Mouse (Mus musculus) heart, postnatal 0 days (tissue): ENCODE measurements around the gene Gm21974. TPM values are rescaled to one million over a fixed set of nuclear protein-coding genes. Genes with fewer than 3 reads are reported as not detected.

Experiments
- ATAC-seq: fragments of 200-750 bp; cut with Nextera tagmentation; 2 replicates; pipeline ENCODE4 v1.8.0; 2017; ENCODE audit warnings: low read depth, moderate number of reproducible peaks, moderate library complexity; ENCODE audit not compliant: insufficient read depth
- DNase-seq: peaks from one replicate; pipeline ENCODE4 v3.0.0-alpha.2; 2016; ENCODE audit warnings: low spot score
- H3K27ac ChIP-seq: fragments of 300-500 bp; sonication (generic); 2 replicates; pipeline ENCODE4 v1.5.1; 2014; ENCODE audit warnings: low read depth, mild to moderate bottlenecking
- H3K27me3 ChIP-seq: fragments of 300-500 bp; sonication (generic); 2 replicates; pipeline ENCODE4 v1.6.1; 2014; ENCODE audit warnings: low read length, mixed read lengths; ENCODE audit not compliant: control insufficient read depth, insufficient read depth
- H3K36me3 ChIP-seq: fragments of 300-500 bp; sonication (generic); replicated peaks from 2 replicates; pipeline ENCODE4 v1.6.1; 2014; ENCODE audit warnings: low read length, mixed read lengths; ENCODE audit not compliant: control insufficient read depth, insufficient read depth
- H3K4me1 ChIP-seq: fragments of 300-500 bp; sonication (generic); 2 replicates; pipeline ENCODE4 v1.6.1; 2014; ENCODE audit warnings: antibody characterized with exemption; ENCODE audit not compliant: control insufficient read depth, insufficient read depth
- H3K4me2 ChIP-seq: fragments of 300-500 bp; sonication (generic); 2 replicates; pipeline ENCODE4 v1.6.1; 2014; ENCODE audit warnings: low read depth, mild to moderate bottlenecking, low read length, moderate library complexity
- H3K4me3 ChIP-seq: fragments of 300-500 bp; sonication (generic); 2 replicates; pipeline ENCODE4 v1.5.1; 2014; ENCODE audit warnings: low read depth, low read length
- H3K9ac ChIP-seq: fragments of 300-500 bp; sonication (generic); replicated peaks from 2 replicates; pipeline ENCODE4 v1.6.1; 2014; ENCODE audit warnings: low read depth, low read length, mixed read lengths
- H3K9me3 ChIP-seq: fragments of 300-500 bp; sonication (generic); replicated peaks from 2 replicates; pipeline ENCODE4 v1.6.1; 2016; ENCODE audit warnings: low read length; ENCODE audit not compliant: control insufficient read depth
- CTCF ChIP-seq: IDR thresholded peaks from 2 replicates; pipeline ENCODE4 v1.5.1; 2016; ENCODE audit warnings: antibody characterized with exemption, control low read depth, low read depth
- EP300 ChIP-seq: IDR thresholded peaks from 2 replicates; pipeline ENCODE4 v1.6.1; 2016; ENCODE audit warnings: antibody characterized with exemption, low read depth
- WGBS: fragments of 180-500 bp; shearing (Covaris S2); extraction: QIAGEN DNeasy Blood & Tissue Kit; methylation state at CpG from one replicate; pipeline ENCODE4 v1.1.7; 2014; 5-methylcytosine and 5-hydroxymethylcytosine counted together
- polyA plus RNA-seq: library from polyadenylated mRNA; unstranded; fragments of >200 nt; fragmentation: Nextera tagmentation; extraction: Ambion mirVana; gene quantifications from 2 replicates; pipeline ENCODE4 v1.2.1, GENCODE M21; 2015
- total RNA-seq: library from RNA; depleted of rRNA; stranded (reverse); fragments of >200 nt; gene quantifications from 2 replicates; pipeline ENCODE4 v1.2.3, GENCODE M21; 2014; ENCODE audit warnings: low replicate concordance; rRNA removed

The Gm21974 gene
- total and polyA plus RNA-seq, 2 experiments from 2014 or later, result 1.1 TPM; not detected in 1

- DNase-seq, result no peak
- WGBS, result 85% methylated on average over 5 of the region's 5 CpGs
These were observed 57.8 kb downstream of the Gm21974 start for GRCm38 (mm10) chr7:127837473-127837872.

More at GRCm38 (mm10) chr7:127837473-127837872, 57.8 kb downstream of the Gm21974 start:
- H3K9me3 ChIP-seq, result no peaks in the 10 kb centered on the region
- no peak overlapping the region for H3K4me2 ChIP-seq
- ATAC-seq, result no peak
- no peak overlapping the region for H3K27ac ChIP-seq
- H3K4me1 ChIP-seq, result peaks cover 5% of the 10 kb centered on the region
- no peak overlapping the region for H3K4me3 ChIP-seq
- no peaks in the 10 kb centered on the region for H3K36me3 ChIP-seq
- H3K9ac ChIP-seq, result no peak overlapping the region
- TF ChIP-seq CTCF (no peak), EP300 (no peak)
- no peaks in the 10 kb centered on the region for H3K27me3 ChIP-seq

Other genes with a start within 250 kb of the Gm21974 start
- gene Bcl7c, start 186.5 kb downstream of the Gm21974 start, total RNA-seq, result 19.3 and 32.4 TPM in 2 replicates
- 25.6 and 27.6 TPM in 2 replicates for gene Bcl7c, start 186.5 kb downstream of the Gm21974 start, polyA plus RNA-seq
- 9.3 and 11.1 TPM in 2 replicates for gene Ctf1, start 182.7 kb downstream of the Gm21974 start, total RNA-seq
- gene Ctf1, start 182.7 kb downstream of the Gm21974 start, polyA plus RNA-seq, result 2.6 and 3.1 TPM in 2 replicates
- not detected in 2 replicates for gene Ctf2, start 163.3 kb downstream of the Gm21974 start, total RNA-seq
- not detected in 2 replicates for gene Ctf2, start 163.3 kb downstream of the Gm21974 start, polyA plus RNA-seq
- 8.9 and 21.6 TPM in 2 replicates for gene Fbxl19, start 150.9 kb downstream of the Gm21974 start, total RNA-seq
- 0.42 and 0.56 TPM in 2 replicates for gene Fbxl19, start 150.9 kb downstream of the Gm21974 start, polyA plus RNA-seq
- 31.8 and 38.9 TPM in 2 replicates for gene Orai3, start 125.6 kb downstream of the Gm21974 start, total RNA-seq
- gene Orai3, start 125.6 kb downstream of the Gm21974 start, polyA plus RNA-seq, result 17.3 and 17.6 TPM in 2 replicates
- 7.5 and 14.4 TPM in 2 replicates for gene Setd1a, start 118.8 kb downstream of the Gm21974 start, total RNA-seq
- 6.0 and 7.6 TPM in 2 replicates for gene Setd1a, start 118.8 kb downstream of the Gm21974 start, polyA plus RNA-seq
- not detected in 2 replicates for gene Gm49388, start 109.8 kb downstream of the Gm21974 start, total RNA-seq
- gene Gm49388, start 109.8 kb downstream of the Gm21974 start, polyA plus RNA-seq, result not detected in 2 replicates
- 36.1 and 47.4 TPM in 2 replicates for gene Hsd3b7, start 94.8 kb downstream of the Gm21974 start, total RNA-seq
- 23.3 and 27.4 TPM in 2 replicates for gene Hsd3b7, start 94.8 kb downstream of the Gm21974 start, polyA plus RNA-seq
- gene Stx4a, start 71.2 kb downstream of the Gm21974 start, total RNA-seq, result 4.5 and 14.5 TPM in 2 replicates
- 44.7 and 46.5 TPM in 2 replicates for gene Stx4a, start 71.2 kb downstream of the Gm21974 start, polyA plus RNA-seq
- 0.15 and 0.19 TPM in 2 replicates for gene Stx1b, start 70.9 kb downstream of the Gm21974 start, total RNA-seq
- gene Stx1b, start 70.9 kb downstream of the Gm21974 start, polyA plus RNA-seq, result 0.38 and 0.51 TPM in 2 replicates
- gene Zfp646, start 19.2 kb downstream of the Gm21974 start, total RNA-seq, result 19.5 and 25.4 TPM in 2 replicates
- 2.7 and 3.0 TPM in 2 replicates for gene Zfp646, start 19.2 kb downstream of the Gm21974 start, polyA plus RNA-seq
- gene Zfp668, start 18.6 kb downstream of the Gm21974 start, total RNA-seq, result 3.2 and 4.8 TPM in 2 replicates
- gene Zfp668, start 18.6 kb downstream of the Gm21974 start, polyA plus RNA-seq, result 6.1 and 7.1 TPM in 2 replicates
- gene Prss53, start 4.5 kb downstream of the Gm21974 start, total RNA-seq, result 0.12 TPM in 1 of 2 replicates, not detected in the other
- gene Prss53, start 4.5 kb downstream of the Gm21974 start, polyA plus RNA-seq, result 0.26 and 0.66 TPM in 2 replicates
- 36.8 and 59.1 TPM in 2 replicates for gene Vkorc1, start 163 bp upstream of the Gm21974 start, total RNA-seq
- 70.4 and 85.8 TPM in 2 replicates for gene Vkorc1, start 163 bp upstream of the Gm21974 start, polyA plus RNA-seq
- 117 and 196 TPM in 2 replicates for gene Bckdk, start 8.6 kb upstream of the Gm21974 start, total RNA-seq
- gene Bckdk, start 8.6 kb upstream of the Gm21974 start, polyA plus RNA-seq, result 128 and 131 TPM in 2 replicates
- 14.4 and 22.6 TPM in 2 replicates for gene Kat8, start 17.1 kb upstream of the Gm21974 start, total RNA-seq
- gene Kat8, start 17.1 kb upstream of the Gm21974 start, polyA plus RNA-seq, result 17.0 and 20.4 TPM in 2 replicates
- gene Prss8, start 34.6 kb upstream of the Gm21974 start, total RNA-seq, result 0.73 and 8.1 TPM in 2 replicates
- gene Prss8, start 34.6 kb upstream of the Gm21974 start, polyA plus RNA-seq, result 0.18 and 0.34 TPM in 2 replicates
- 14.2 and 17.5 TPM in 2 replicates for gene Prss36, start 51.3 kb upstream of the Gm21974 start, total RNA-seq
- 10.1 and 10.2 TPM in 2 replicates for gene Prss36, start 51.3 kb upstream of the Gm21974 start, polyA plus RNA-seq
- 25.8 and 33.4 TPM in 2 replicates for gene Fus, start 72.0 kb upstream of the Gm21974 start, total RNA-seq
- 134 and 175 TPM in 2 replicates for gene Fus, start 72.0 kb upstream of the Gm21974 start, polyA plus RNA-seq
- gene Pycard, start 98.4 kb upstream of the Gm21974 start, total RNA-seq, result 30.7 and 89.6 TPM in 2 replicates
- gene Pycard, start 98.4 kb upstream of the Gm21974 start, polyA plus RNA-seq, result 43.0 and 46.4 TPM in 2 replicates
- 22.8 and 52.7 TPM in 2 replicates for gene Trim72, start 108.5 kb upstream of the Gm21974 start, total RNA-seq
- gene Trim72, start 108.5 kb upstream of the Gm21974 start, polyA plus RNA-seq, result 2.2 and 2.3 TPM in 2 replicates
- gene Itgam, start 167.2 kb upstream of the Gm21974 start, total RNA-seq, result 0.38 and 1.9 TPM in 2 replicates
- gene Itgam, start 167.2 kb upstream of the Gm21974 start, polyA plus RNA-seq, result 0.53 and 0.58 TPM in 2 replicates
- not detected in 2 replicates for gene Gm49368, start 167.2 kb upstream of the Gm21974 start, total RNA-seq
- not detected in 2 replicates for gene Gm49368, start 167.2 kb upstream of the Gm21974 start, polyA plus RNA-seq
- 0.70 TPM in 1 of 2 replicates, not detected in the other for gene Itgax, start 234.1 kb upstream of the Gm21974 start, total RNA-seq
- gene Itgax, start 234.1 kb upstream of the Gm21974 start, polyA plus RNA-seq, result 0.12 and 0.19 TPM in 2 replicates